Mouse (Mus musculus) left cerebral cortex, adult 8-10 months (tissue): Measurements from ENCODE around the gene Rassf6. TPM values are rescaled to one million over a fixed set of nuclear protein-coding genes. Genes with fewer than 3 reads are reported as not detected.
A peak's percentile ranks its signal among the peaks of the same experiment; 100 is the strongest.

ENCODE experiments used
- DNase-seq, 2 experiments: peaks; one replicate each; pipeline ENCODE4 v3.0.0; 2022; ENCODE audit warnings: low spot score in 2 of 2
- total RNA-seq, 4 experiments: library from RNA; stranded (reverse); gene quantifications; 2 replicates each; pipeline ENCODE4 v1.2.4; 2022

The Rassf6 gene
- 1 to 10 TPM in 3 of 4 experiments, under 1 TPM in 1; 0.93 to 3.0 (median 1.7) TPM for total RNA-seq

DNA sequence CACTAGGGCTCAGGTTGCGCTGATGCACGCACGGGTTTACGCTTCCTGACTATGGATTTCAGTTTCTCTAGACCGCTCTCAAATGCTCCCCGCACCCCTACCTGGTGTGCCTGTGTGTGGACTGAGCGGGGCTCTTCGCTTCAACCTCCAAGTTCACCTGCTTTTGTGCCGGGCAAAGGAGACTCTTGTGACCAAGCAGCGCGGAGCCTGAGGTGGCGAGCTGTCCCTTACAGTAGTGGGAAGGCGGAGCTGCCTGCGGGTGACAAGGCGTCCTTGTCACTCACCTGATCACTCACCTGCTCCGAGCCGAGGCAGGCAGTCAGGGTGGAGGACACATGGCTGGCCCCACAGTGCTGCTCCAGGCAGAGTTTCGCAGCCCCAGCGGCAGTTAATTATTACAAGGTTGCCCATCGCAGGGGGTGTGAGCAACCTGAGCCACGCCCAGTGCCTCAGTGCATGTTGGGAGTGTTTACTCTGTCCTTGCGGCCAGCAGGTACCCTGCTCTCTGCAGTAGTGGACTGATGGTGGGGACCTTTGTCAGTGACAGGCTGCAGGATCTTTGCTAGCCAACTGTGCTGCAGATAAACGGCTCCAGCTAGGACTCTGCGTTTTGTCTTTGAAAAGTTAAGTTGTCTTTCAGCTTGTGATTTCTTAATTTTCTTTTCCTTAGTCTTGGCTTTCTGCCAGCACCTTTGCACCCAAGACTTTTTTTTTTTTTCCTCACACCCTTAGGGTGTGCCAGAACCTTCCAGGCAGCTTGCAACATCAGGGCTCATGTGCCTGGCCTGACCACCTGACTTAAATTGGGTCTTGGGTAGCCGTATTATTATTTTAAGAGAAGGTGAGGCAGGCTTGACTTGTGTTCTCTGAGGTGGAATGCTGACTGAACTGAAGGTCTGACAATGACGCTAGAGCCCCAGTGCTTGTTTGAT, at the start of gene Rassf6:
TSS of gene Rassf6 (minus strand) at position 372 of the 932 bp plus-strand sequence.
- no peak for DNase-seq

GRCm38 (mm10) chr5:90689426-90690128, 49.1 kb upstream of the Rassf6 start:
- no peak for DNase-seq

- DNase-seq = no peak
Measured at GRCm38 (mm10) chr5:90687913-90688312, 47.5 kb upstream of the Rassf6 start.

DNA sequence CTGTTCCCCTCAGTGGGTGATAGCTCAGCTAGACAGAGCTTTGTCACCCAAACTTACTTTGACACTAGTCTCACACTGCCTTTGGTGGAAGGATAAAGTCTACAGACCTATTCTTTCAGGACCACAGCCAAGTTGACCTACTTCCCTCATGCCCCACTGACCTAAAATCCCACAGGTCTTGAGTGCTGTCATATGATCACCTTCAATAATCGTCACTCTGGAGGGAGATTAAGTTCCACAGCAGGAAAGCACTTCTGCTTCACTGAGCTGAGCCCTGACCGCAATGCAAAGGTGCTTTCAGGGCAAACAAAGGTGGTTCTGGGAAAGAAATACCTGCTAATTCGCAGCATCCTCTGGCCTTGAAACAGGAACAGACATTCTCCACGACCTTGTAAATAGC, 44.5 kb upstream of the Rassf6 start:
- no peak for DNase-seq

- no peak for DNase-seq
Measured at GRCm38 (mm10) chr5:90681842-90682241, 41.4 kb upstream of the Rassf6 start.

DNA sequence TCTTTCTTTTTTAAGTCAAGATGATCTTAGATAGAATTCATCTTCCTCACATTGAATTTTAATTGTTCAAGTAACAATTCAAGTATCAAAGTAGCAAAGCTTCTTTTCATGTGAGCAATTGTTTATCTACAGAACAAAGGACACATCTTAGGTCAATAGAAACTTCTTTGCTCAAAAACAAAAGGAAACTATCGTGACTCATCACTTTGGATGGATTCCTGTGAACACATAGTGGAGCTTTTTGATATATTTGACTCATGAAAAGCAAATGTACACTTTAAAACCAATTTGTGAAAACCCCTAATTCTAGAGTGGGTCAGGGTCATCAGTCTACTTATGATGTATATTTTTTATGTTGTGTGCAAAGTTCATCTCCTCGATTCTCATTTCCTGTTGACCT, 37.1 kb upstream of the Rassf6 start:
- DNase-seq = no peak

DNA sequence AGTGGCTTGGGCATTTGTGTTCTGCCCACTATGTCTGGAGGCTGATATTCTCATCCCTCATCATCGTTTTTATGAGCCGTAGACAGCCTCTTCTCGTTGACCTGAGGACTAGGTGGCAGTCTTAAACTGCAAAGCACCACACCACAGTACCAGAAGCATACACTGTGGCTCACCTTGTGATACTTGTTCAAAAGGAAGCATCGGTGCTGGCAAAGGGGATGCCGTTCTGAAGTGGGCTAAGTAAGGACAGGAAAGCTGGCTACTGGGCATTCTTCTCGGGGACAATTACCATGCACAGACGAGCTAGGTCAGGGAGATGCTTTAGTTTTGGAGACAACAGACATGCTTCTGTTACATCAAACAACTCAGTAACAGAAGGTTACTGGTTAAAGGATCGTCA, 21.4 kb upstream of the Rassf6 start:
- DNase-seq = no peak

DNA sequence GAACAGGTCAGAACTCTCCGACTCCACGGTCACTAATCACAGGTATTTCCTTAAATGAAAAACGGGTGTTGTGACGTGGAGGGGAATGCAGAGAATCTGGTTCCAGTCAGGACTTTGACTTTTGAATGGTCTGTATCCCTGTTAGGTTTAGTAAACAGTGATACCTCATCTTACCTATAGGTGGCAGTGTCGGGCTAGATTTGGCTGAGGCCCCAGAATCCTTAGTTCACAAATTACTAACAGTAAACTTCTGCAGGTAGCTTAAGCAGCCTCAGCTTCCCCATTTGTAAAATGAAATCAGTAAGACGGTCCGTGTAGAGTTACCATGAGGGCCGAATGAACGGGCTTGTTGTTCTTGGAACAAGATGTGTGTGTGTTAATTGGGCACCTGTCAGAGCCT, 21.0 kb upstream of the Rassf6 start:
- DNase-seq = peak in 1 of 2 experiments; percentile 20

GRCm38 (mm10) chr5:90660411-90660810, 20.0 kb upstream of the Rassf6 start:
- DNase-seq = no peak

DNA sequence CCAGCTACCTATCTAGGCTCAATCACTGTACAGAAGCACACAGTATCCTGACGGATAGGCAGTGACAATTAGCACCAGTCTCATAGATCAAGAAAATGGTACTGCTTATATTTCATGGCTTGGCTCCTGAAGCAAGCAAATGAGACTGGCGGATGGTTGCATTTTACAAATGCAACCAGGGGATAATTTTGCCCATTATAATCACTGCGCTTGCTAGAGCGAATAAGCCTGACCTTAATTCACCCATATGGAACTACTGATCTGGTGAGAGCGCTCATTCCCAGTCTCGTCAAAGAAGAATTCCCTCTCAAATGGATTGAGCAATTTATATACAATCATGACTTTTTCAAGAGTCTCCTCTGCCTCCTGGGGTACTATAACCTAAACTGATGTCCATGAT, 16.2 kb upstream of the Rassf6 start:
- no peak for DNase-seq

GRCm38 (mm10) chr5:90655891-90656290, 15.4 kb upstream of the Rassf6 start:
- no peak for DNase-seq

DNA sequence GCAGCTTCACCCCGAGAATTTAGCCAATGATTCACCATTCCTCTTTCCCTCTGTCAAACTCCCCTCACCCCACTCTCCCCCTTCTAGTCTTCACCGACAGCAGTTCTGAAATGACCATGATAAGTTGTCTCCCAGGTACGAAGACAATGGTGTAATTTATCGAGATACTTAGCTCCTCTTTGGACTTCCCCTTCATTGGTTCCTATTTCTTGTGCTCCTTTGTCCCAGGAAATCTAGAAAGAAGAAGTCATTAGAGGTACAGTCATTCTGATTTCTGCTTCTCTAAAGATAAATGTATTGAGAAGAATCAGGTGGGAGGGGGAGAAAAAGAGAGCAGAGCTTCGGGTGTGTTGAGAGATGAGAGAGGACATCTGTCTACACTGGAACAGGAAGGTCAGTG, 14.3 kb upstream of the Rassf6 start:
- no peak for DNase-seq

DNA sequence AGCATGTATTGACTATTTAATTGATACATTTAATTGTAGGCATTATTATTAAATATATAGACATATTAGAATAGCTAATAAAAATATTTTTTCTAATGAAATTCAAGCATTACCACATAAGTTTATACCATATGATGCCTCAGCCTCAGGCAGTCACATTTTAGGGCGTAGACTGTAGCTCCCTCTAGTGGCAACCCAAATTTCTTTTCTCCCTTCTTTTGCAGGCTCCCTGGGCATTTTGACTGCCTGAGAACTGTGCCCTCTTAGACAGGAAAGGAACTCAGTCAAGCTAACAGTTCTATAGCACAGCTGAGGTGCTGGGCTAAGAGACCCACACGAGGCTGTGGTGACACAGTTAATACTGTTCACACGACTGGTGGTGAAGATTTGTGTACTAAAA, 12.3 kb upstream of the Rassf6 start:
- DNase-seq = peak in 1 of 2 experiments; percentile 40

DNA sequence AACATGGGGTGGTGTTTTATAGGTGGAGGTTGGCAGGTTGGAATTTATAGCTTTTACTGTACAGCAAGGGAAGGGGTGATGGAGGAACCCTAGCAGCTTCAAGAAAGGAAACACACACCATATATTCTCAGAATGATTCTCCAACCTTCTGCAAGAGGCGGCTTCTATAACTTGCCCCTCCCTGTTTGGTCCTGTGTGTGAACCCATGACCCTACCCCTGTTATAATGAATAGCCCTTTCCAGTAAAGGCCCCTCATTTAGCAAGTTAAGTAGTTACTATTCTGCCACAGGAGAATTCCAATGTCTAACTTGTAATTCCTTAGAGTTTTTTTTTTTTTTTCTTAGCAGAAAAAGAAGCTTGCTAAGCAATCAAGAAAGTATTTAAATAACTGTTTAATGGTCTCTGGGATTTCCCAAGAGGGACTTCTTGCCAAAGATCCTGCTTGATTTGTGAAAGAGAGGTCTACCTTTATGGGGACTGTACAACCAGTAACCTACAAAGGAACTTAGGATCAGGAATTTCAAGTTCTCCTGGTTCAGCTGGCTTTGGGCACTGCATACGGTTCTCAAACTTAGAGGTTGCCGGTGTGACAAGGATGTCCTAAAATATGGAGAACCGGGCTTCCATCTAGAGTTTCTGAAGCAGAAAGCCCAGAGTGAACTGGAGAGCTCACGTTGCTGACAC, 10.2 kb upstream of the Rassf6 start:
- no peak for DNase-seq

DNA sequence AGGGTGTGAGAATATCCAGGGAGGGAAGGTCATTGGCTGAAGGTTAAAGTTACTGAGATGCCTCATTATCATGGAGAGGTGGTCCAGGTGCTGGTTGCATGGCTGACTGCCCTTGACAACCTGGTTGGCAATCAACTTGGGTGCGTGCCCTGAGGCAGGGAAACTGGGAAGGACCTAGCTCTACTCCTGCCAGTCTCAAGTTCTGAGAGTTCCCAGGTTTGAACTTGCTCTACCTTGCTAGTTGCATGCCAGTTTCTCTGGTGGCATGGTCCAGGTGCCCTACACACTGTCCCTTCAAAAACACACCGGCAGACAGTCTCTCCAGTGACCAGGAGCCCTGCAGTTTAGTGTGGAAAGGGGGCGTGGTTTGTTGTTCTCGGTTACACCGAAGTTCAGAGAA, 7.0 kb upstream of the Rassf6 start:
- DNase-seq = no peak

DNA sequence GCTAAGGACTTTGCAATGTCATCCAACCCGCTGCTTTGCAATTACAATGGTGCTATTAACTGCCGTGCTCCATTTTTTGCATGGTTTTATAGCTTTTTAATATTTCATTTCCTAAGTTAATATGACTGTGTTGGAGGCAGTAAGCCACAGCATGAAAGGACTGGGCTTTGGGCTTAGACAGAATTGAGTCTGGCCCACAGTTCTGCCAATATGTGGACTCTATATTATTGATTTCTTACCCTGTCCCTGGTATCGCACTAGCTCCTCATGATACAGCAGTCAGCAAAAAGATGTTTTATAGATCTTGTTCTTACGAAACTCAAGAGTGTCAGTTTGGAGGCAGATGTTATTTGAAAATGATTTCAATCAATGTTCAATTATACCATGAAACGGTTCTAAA, 5.9 kb upstream of the Rassf6 start:
- DNase-seq = no peak

DNA sequence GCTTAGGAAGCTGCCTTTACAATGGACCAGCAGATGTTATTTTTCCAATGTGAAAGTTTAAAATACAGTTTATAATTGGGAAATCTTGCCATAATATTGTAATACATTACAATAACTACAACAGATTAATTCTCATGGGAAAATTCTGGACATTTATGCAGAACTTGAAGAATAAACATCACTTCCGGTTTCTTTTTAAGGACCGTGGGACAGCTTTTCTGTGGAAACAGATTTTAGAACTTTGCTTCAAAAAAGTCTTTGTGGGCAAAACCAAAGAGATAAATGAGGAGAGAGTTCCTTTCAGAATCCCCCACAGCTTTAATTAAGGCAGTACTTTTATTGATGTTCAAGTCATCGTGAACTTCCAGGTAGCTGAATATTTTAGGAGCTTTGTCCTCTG, 5.1 kb upstream of the Rassf6 start:
- DNase-seq = no peak

GRCm38 (mm10) chr5:90641218-90641610, 757 bp upstream of the Rassf6 start:
- no peak for DNase-seq

DNA sequence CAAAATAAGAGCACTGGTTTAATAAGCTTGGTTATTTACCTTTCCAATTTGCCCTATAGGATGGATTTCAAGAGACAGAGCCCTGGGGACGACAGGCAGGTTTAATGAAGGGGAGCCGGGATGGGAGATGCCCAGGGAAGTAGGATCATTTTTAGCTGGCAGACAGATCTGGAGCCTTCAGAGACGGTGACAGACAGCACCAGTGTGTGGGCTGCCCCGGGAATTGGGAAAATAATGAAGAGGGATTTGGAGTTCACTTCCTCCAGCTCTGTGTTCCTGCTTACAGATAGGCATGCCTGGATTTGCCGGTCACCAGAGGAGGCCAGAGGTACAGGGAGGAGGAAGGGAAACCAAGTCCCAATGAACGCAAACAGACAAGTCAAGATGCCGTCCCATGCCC, 5.6 kb downstream of the Rassf6 start:
- no peak for DNase-seq

- no peak for DNase-seq
Measured at GRCm38 (mm10) chr5:90628530-90628929, 11.9 kb downstream of the Rassf6 start.

- DNase-seq = no peak
Measured at GRCm38 (mm10) chr5:90628011-90628410, 12.4 kb downstream of the Rassf6 start.

DNA sequence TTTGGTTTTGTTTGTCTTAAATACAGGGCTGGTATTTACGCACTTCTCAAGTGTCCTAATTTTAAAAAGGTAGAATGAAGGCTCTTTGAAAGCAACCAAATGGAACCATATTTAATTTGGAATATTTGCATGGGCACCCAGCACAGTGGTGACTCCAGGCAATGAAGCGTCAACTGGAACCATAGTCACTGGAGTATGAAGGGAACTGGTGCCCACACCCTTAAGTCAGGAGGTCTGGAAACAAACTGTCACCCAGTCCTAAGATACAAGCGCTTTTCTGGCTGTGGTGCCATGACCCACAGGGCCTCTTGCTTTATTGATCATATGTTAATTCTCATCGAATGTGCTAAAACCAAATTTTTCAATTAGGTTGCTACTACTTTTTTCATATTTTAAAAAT, 13.0 kb downstream of the Rassf6 start:
- no peak for DNase-seq
